Mouse (Mus musculus) E14TG2a.4 (cell line): ENCODE results near the gene Taf1c.

ENCODE experiments used
- CTCF ChIP-seq: conservative IDR thresholded peaks from 2 replicates; pipeline ENCODE4 v1.5.1; 2014; ENCODE audit warnings: low read length
- NANOG ChIP-seq: IDR thresholded peaks from 2 replicates; pipeline ENCODE4 v1.6.1; 2014; ENCODE audit warnings: borderline replicate concordance, low read length, mixed read lengths

DNA sequence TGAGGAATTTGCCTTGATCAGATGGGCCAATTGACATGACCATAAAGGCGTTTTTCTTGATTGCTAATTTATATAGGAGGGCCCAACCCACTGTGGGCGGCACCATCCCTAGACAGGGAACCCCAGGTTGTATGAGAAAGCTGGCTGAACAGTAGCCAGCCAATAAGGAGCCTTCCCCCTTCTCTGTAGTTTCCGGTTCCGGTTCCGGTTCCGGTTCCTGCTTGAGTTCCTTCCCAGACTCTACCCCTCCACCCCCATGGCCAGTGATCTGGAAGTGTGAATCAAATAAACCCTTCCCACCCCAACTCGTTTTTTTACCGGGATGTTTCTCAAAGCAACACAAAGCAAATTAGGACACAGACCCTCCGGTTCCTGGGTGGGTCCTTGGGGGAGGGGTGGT is 27.2 kb upstream of the Taf1c start:
- TF ChIP-seq CTCF (no peak), NANOG (no peak)
